In the genomic region with DNA sequence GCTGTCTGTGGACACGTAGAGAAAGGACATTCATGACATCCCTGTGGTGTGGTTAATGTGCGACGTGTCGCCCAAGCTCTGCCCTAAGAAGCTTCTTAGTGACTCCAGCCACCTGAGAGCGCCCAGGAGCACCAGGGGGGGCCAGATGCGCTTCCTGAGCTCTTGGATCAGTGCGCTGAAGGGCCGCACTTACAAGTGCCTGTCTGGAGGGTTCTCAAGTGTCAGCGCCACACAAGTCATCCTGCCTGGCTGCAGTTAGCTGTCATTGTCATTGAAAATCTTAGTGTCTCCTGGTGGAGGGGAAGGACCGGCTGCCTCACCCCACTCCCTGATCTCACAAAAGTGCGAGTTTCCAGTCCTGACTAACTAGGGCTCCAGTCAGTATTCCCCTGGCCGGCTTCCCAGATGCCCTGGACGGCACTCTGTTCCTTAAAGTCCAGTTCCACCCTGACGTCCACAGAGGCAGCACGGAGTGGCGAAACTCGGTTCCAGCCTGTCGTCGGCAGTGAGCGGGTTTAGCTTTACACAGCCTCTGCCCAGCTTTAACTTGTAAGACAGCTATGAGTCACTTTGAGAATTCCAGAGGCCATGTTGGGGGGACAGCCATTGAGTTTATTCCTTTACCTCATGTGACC, we compare ENCODE assay signal across 17 mouse cellular contexts. TPM values are rescaled to one million over a fixed set of nuclear protein-coding genes. Genes with fewer than 3 reads are reported as not detected.
A peak's percentile ranks its signal among the peaks of the same experiment; 100 is the strongest.
DNase-seq lines count a peak whose midpoint lies in the region; ATAC-seq and TF ChIP-seq lines count a peak whose summit lies in the region.
"Had no signal": no experiment of that assay in that cellular context is flagged by ENCODE, and none has a peak within 500 bp of the region (broad histone marks: within the 10 kb centered on the region; RNA-seq: fewer than 3 reads in every experiment).

No protein-coding gene starts in this region.

- DNase-seq in gastrocnemius, adult 2 months, result peak; percentile 47
- no peak for DNase-seq in gastrocnemius, adult 8-10 months (ENCODE audit: low spot score in 2 of 2)
- peak; percentile 53 for DNase-seq in kidney, adult 2 months
- DNase-seq in NIH3T3 (ENCODE audit: low read depth), result peak; percentile 41
- peak; percentile 68 for DNase-seq in heart, postnatal 4 days
- DNase-seq in left cerebral cortex, adult 18-20 months (ENCODE audit: low spot score in 2 of 2), result no peak
- no peak for DNase-seq in neural tube, embryonic 10.5 days (ENCODE audit: extremely low spot score, low spot score)
- DNase-seq: cerebellum, adult 9-10 months; embryo, embryonic 11 days; thymus, postnatal 4 days had no signal

- TF ChIP-seq POLR2A in kidney, adult 2 months (IDR thresholded peaks at IDR 0.05; ENCODE audit: low read depth, low read length), result no peak

- H3K9me3 ChIP-seq in kidney, embryonic 16.5 days (ENCODE audit: low read length), result no peaks in the 10 kb centered on the region
- H3K9me3 ChIP-seq: G1E; heart, embryonic 15.5 days; limb, embryonic 13.5 days had no signal

- 66% methylated on average over 20 of the region's 20 CpGs for WGBS in kidney, adult 2 months
- 67% methylated on average over 20 of the region's 20 CpGs for WGBS in kidney, embryonic 16.5 days

- no peak for TF ChIP-seq CTCF in gastrocnemius, adult 2 months (IDR thresholded peaks at IDR 0.05)
- no peak for TF ChIP-seq CTCF in kidney, adult 2 months (conservative IDR thresholded peaks at IDR 0.05; ENCODE audit: insufficient read depth, insufficient read length, low read depth, low read length)

- H3K4me2 ChIP-seq in kidney, embryonic 16.5 days (replicated peaks; ENCODE audit: low read depth, low read length), result no peak overlapping the region
- H3K4me2 ChIP-seq: heart, embryonic 15.5 days; limb, embryonic 13.5 days had no signal

- no peak for ATAC-seq in kidney, embryonic 16.5 days (ENCODE audit: low FRiP score, low TSS enrichment)
- ATAC-seq: hindbrain, embryonic 16.5 days had no signal

- H3K27ac ChIP-seq in gastrocnemius, adult 2 months, result no peak overlapping the region
- no peak overlapping the region for H3K27ac ChIP-seq in kidney, adult 2 months (ENCODE audit: insufficient read depth, low read depth, low read length)
- no peak overlapping the region for H3K27ac ChIP-seq in kidney, embryonic 16.5 days (ENCODE audit: low read length)
- H3K27ac ChIP-seq: heart, embryonic 15.5 days had no signal

- peaks cover 8% of the 10 kb centered on the region for H3K36me3 ChIP-seq in kidney, adult 2 months (ENCODE audit: control insufficient read depth, insufficient read depth, low read length)
- H3K36me3 ChIP-seq in kidney, embryonic 16.5 days (ENCODE audit: insufficient read depth, low read length), result peaks cover 48% of the 10 kb centered on the region

- intact Hi-C loops in gastrocnemius, adult 2 months (cut with DNase I), result no loop called here

- H3K27me3 ChIP-seq in kidney, adult 2 months (replicated peaks; ENCODE audit: control insufficient read depth, insufficient read depth, low read length), result no peaks in the 10 kb centered on the region
- no peaks in the 10 kb centered on the region for H3K27me3 ChIP-seq in kidney, embryonic 16.5 days (ENCODE audit: insufficient read depth, low read length)
- H3K27me3 ChIP-seq: heart, embryonic 15.5 days; limb, embryonic 13.5 days had no signal

- no peak overlapping the region for H3K9ac ChIP-seq in kidney, embryonic 16.5 days (replicated peaks; ENCODE audit: low read length)
- H3K9ac ChIP-seq: heart, embryonic 15.5 days; limb, embryonic 13.5 days had no signal

- no peaks in the 10 kb centered on the region for H3K4me1 ChIP-seq in kidney, adult 2 months (ENCODE audit: control insufficient read depth, insufficient read depth, low read length)
- H3K4me1 ChIP-seq in kidney, embryonic 16.5 days (ENCODE audit: insufficient read depth, low read length), result no peaks in the 10 kb centered on the region

- no peak overlapping the region for H3K4me3 ChIP-seq in gastrocnemius, adult 2 months
- no peak overlapping the region for H3K4me3 ChIP-seq in kidney, adult 2 months (ENCODE audit: insufficient read depth, low read depth, low read length)
- no peak overlapping the region for H3K4me3 ChIP-seq in kidney, embryonic 16.5 days (ENCODE audit: low read length)
- H3K4me3 ChIP-seq: heart, embryonic 15.5 days; limb, embryonic 13.5 days; myocyte had no signal

RNA-seq across cellular contexts. Expression of gene Gns, which starts 30.8 kb away (rescaled TPM):
- 10 to 100 TPM; 27.3 to 34.0 TPM for total RNA-seq in gastrocnemius, adult 2 months (2021)
- 10 to 100 TPM; 24.0 to 30.4 (median 28.8) TPM for total RNA-seq in gastrocnemius, adult 8-10 months (2022)
- polyA plus RNA-seq in kidney, adult 2 months (2012; rRNA removed), result 128 and 160 TPM in 2 replicates
- polyA plus RNA-seq in kidney, embryonic 16.5 days (2015; fragmentation: Nextera tagmentation; extraction: Ambion mirVana), result 52.4 and 58.5 TPM in 2 replicates
- 10 to 100 TPM; 66.2 to 66.9 TPM for total RNA-seq in heart, postnatal 4 days (2021)
- total RNA-seq in left cerebral cortex, adult 18-20 months (2021), result 10 to 100 TPM; 86.7 to 87.1 TPM

RNA-seq across cellular contexts. Expression of gene Tbc1d30, which starts 44.6 kb away (rescaled TPM):
- under 1 TPM; 0.20 to 0.36 TPM for total RNA-seq in gastrocnemius, adult 2 months (2021)
- under 1 TPM; 0.19 to 0.53 (median 0.32) TPM for total RNA-seq in gastrocnemius, adult 8-10 months (2022)
- polyA plus RNA-seq in kidney, adult 2 months (2012; rRNA removed), result 1.0 and 1.2 TPM in 2 replicates
- 0.80 and 0.95 TPM in 2 replicates for polyA plus RNA-seq in kidney, embryonic 16.5 days (2015; fragmentation: Nextera tagmentation; extraction: Ambion mirVana)
- 1 to 10 TPM; 3.7 to 4.9 TPM for total RNA-seq in heart, postnatal 4 days (2021)
- total RNA-seq in left cerebral cortex, adult 18-20 months (2021), result 10 to 100 TPM; 80.3 to 95.1 TPM
- polyA plus RNA-seq: C2C12, G1E, myocyte had no signal

Comparison
In these comparisons a context has a peak if more than half of its experiments do, and no peak if none do; other contexts are left out.
1. DNase-seq: peak in gastrocnemius, adult 2 months (single experiment), kidney, adult 2 months (single experiment), NIH3T3 (single experiment) and heart, postnatal 4 days (single experiment); none in gastrocnemius, adult 8-10 months (0 of 2), left cerebral cortex, adult 18-20 months (0 of 2) and neural tube, embryonic 10.5 days (single experiment).
2. RNA of gene Tbc1d30, which starts 44.6 kb away (total RNA-seq): 80.3 to 95.1 TPM in left cerebral cortex, adult 18-20 months; 3.7 to 4.9 TPM in heart, postnatal 4 days, 0.19 to 0.53 TPM in gastrocnemius, adult 8-10 months and 0.20 to 0.36 TPM in gastrocnemius, adult 2 months; every median in the first group is over 10 times any median in the second.